Mouse (Mus musculus): ENCODE measurements around the gene Bcan.

- no peak for TF ChIP-seq NELFE (IDR thresholded peaks at IDR 0.05; ENCODE audit: low read depth, low read length)
- no peak for TF ChIP-seq CTCF (conservative IDR thresholded peaks at IDR 0.05 in 1 of 2, IDR thresholded peaks at IDR 0.05 in 1 of 2; ENCODE audit: low read depth in 2 of 2, low read length in 2 of 2)
- TF ChIP-seq POLR2A (IDR thresholded peaks at IDR 0.05; ENCODE audit: low read depth, low read length), result no peak
- TF ChIP-seq EP300 (IDR thresholded peaks at IDR 0.05; ENCODE audit: low read length), result no peak
- TF ChIP-seq ZKSCAN1 (IDR thresholded peaks at IDR 0.05; ENCODE audit: borderline replicate concordance, low read depth, low read length), result no peak
- no peak for TF ChIP-seq POLR2AphosphoS2 (IDR thresholded peaks at IDR 0.05; ENCODE audit: low read depth, low read length)
- TF ChIP-seq ETS1 (conservative IDR thresholded peaks at IDR 0.05; ENCODE audit: low read depth, low read length), result no peak
- TF ChIP-seq JUN (IDR thresholded peaks at IDR 0.05; ENCODE audit: insufficient read depth, low read depth, low read length), result no peak
These were observed 25.5 kb downstream of the Bcan start for GRCm38 (mm10) chr3:87974381-87974987.
